Mouse (Mus musculus) heart, postnatal 0 days (tissue): ENCODE measurements around the gene Tdrd12. TPM values are rescaled to one million over a fixed set of nuclear protein-coding genes. Genes with fewer than 3 reads are reported as not detected.
A peak's percentile ranks its signal among the peaks of the same experiment; 100 is the strongest.

Source experiments
- ATAC-seq: fragments of 200-750 bp; cut with Nextera tagmentation; 2 replicates; pipeline ENCODE4 v1.8.0; 2017; ENCODE audit warnings: low read depth, moderate number of reproducible peaks, moderate library complexity; ENCODE audit not compliant: insufficient read depth
- DNase-seq: peaks from one replicate; pipeline ENCODE4 v3.0.0-alpha.2; 2016; ENCODE audit warnings: low spot score
- H3K27ac ChIP-seq: fragments of 300-500 bp; sonication (generic); 2 replicates; pipeline ENCODE4 v1.5.1; 2014; ENCODE audit warnings: low read depth, mild to moderate bottlenecking
- H3K27me3 ChIP-seq: fragments of 300-500 bp; sonication (generic); 2 replicates; pipeline ENCODE4 v1.6.1; 2014; ENCODE audit warnings: low read length, mixed read lengths; ENCODE audit not compliant: control insufficient read depth, insufficient read depth
- H3K36me3 ChIP-seq: fragments of 300-500 bp; sonication (generic); replicated peaks from 2 replicates; pipeline ENCODE4 v1.6.1; 2014; ENCODE audit warnings: low read length, mixed read lengths; ENCODE audit not compliant: control insufficient read depth, insufficient read depth
- H3K4me1 ChIP-seq: fragments of 300-500 bp; sonication (generic); 2 replicates; pipeline ENCODE4 v1.6.1; 2014; ENCODE audit warnings: antibody characterized with exemption; ENCODE audit not compliant: control insufficient read depth, insufficient read depth
- H3K4me2 ChIP-seq: fragments of 300-500 bp; sonication (generic); 2 replicates; pipeline ENCODE4 v1.6.1; 2014; ENCODE audit warnings: low read depth, mild to moderate bottlenecking, low read length, moderate library complexity
- H3K4me3 ChIP-seq: fragments of 300-500 bp; sonication (generic); 2 replicates; pipeline ENCODE4 v1.5.1; 2014; ENCODE audit warnings: low read depth, low read length
- H3K9ac ChIP-seq: fragments of 300-500 bp; sonication (generic); replicated peaks from 2 replicates; pipeline ENCODE4 v1.6.1; 2014; ENCODE audit warnings: low read depth, low read length, mixed read lengths
- H3K9me3 ChIP-seq: fragments of 300-500 bp; sonication (generic); replicated peaks from 2 replicates; pipeline ENCODE4 v1.6.1; 2016; ENCODE audit warnings: low read length; ENCODE audit not compliant: control insufficient read depth
- CTCF ChIP-seq: IDR thresholded peaks from 2 replicates; pipeline ENCODE4 v1.5.1; 2016; ENCODE audit warnings: antibody characterized with exemption, control low read depth, low read depth
- EP300 ChIP-seq: IDR thresholded peaks from 2 replicates; pipeline ENCODE4 v1.6.1; 2016; ENCODE audit warnings: antibody characterized with exemption, low read depth
- WGBS: fragments of 180-500 bp; shearing (Covaris S2); extraction: QIAGEN DNeasy Blood & Tissue Kit; methylation state at CpG from one replicate; pipeline ENCODE4 v1.1.7; 2014; 5-methylcytosine and 5-hydroxymethylcytosine counted together
- polyA plus RNA-seq: library from polyadenylated mRNA; unstranded; fragments of >200 nt; fragmentation: Nextera tagmentation; extraction: Ambion mirVana; gene quantifications from 2 replicates; pipeline ENCODE4 v1.2.1, GENCODE M21; 2015
- total RNA-seq: library from RNA; depleted of rRNA; stranded (reverse); fragments of >200 nt; gene quantifications from 2 replicates; pipeline ENCODE4 v1.2.3, GENCODE M21; 2014; ENCODE audit warnings: low replicate concordance; rRNA removed

The Tdrd12 gene
- total and polyA plus RNA-seq, 2 experiments from 2014 or later: 1.5 TPM; not detected in 1

GRCm38 (mm10) chr7:35447996-35448846, 89.3 kb downstream of the Tdrd12 start, which contains the start of gene Slc7a9:
Gene Slc7a9, plus strand, starts transcription at chr7:35448796.
- H3K36me3 ChIP-seq: no peaks in the 10 kb centered on the region
- no peak within 1 kb of the TSS for H3K9ac ChIP-seq
- no peaks in the 10 kb centered on the region for H3K9me3 ChIP-seq
- DNase-seq (no peak), ATAC-seq (0 out of 2 replicates have a peak, but pooled peaks have one; percentile 14)
- TF ChIP-seq EP300 (no peak), CTCF (no peak)
- 23% methylated on average over 15 of the region's 15 CpGs for WGBS
- no peak within 1 kb of the TSS for H3K27ac ChIP-seq
- H3K4me3 ChIP-seq: no peak within 1 kb of the TSS
- no peak within 1 kb of the TSS for H3K4me2 ChIP-seq
- H3K4me1 ChIP-seq: no peaks in the 10 kb centered on the region
- H3K27me3 ChIP-seq: no peaks in the 10 kb centered on the region

- DNase-seq (no peak), ATAC-seq (no peak)
- H3K27ac ChIP-seq: no peak overlapping the region
- no peak overlapping the region for H3K4me2 ChIP-seq
- H3K27me3 ChIP-seq: no peaks in the 10 kb centered on the region
- H3K4me3 ChIP-seq: no peak overlapping the region
- 60% methylated on average over 4 of the region's 4 CpGs for WGBS
- H3K9ac ChIP-seq: no peak overlapping the region
- no peaks in the 10 kb centered on the region for H3K9me3 ChIP-seq
- TF ChIP-seq EP300: no peak
- no peak for TF ChIP-seq CTCF
- H3K36me3 ChIP-seq: no peaks in the 10 kb centered on the region
- H3K4me1 ChIP-seq: no peaks in the 10 kb centered on the region
These were observed 90.0 kb downstream of the Tdrd12 start for GRCm38 (mm10) chr7:35447501-35447900.

- TF ChIP-seq CTCF (no peak), EP300 (no peak)
- Histone ChIP-seq H3K27ac (no peak overlapping the region), H3K4me1 (no peaks in the 10 kb centered on the region), H3K4me3 (no peak overlapping the region), H3K36me3 (peaks cover 75% of the 10 kb centered on the region), H3K27me3 (no peaks in the 10 kb centered on the region), H3K9me3 (no peaks in the 10 kb centered on the region), H3K9ac (no peak overlapping the region), H3K4me2 (no peak overlapping the region)
- WGBS: 83% methylated on average over 9 of the region's 9 CpGs
- no peak for ATAC-seq
- DNase-seq: no peak
These were observed 102.3 kb downstream of the Tdrd12 start for GRCm38 (mm10) chr7:35435266-35435665.

GRCm38 (mm10) chr7:35428146-35428545, 109.4 kb downstream of the Tdrd12 start:
- no peaks in the 10 kb centered on the region for H3K4me1 ChIP-seq
- no peak overlapping the region for H3K9ac ChIP-seq
- TF ChIP-seq EP300: no peak
- TF ChIP-seq CTCF: no peak
- H3K27me3 ChIP-seq: no peaks in the 10 kb centered on the region
- DNase-seq (no peak), ATAC-seq (no peak)
- WGBS: 91% methylated on average over 10 of the region's 10 CpGs
- no peaks in the 10 kb centered on the region for H3K9me3 ChIP-seq
- H3K36me3 ChIP-seq: peaks cover 75% of the 10 kb centered on the region
- H3K4me3 ChIP-seq: no peak overlapping the region
- H3K4me2 ChIP-seq: no peak overlapping the region
- H3K27ac ChIP-seq: no peak overlapping the region

GRCm38 (mm10) chr7:35423071-35423470, 114.5 kb downstream of the Tdrd12 start:
- H3K4me1 ChIP-seq: no peaks in the 10 kb centered on the region
- H3K4me3 ChIP-seq: no peak overlapping the region
- no peaks in the 10 kb centered on the region for H3K9me3 ChIP-seq
- no peak overlapping the region for H3K9ac ChIP-seq
- no peak overlapping the region for H3K27ac ChIP-seq
- 79% methylated on average over 10 of the region's 10 CpGs for WGBS
- TF ChIP-seq CTCF: no peak
- TF ChIP-seq EP300: no peak
- peaks cover 69% of the 10 kb centered on the region for H3K36me3 ChIP-seq
- H3K27me3 ChIP-seq: no peaks in the 10 kb centered on the region
- no peak overlapping the region for H3K4me2 ChIP-seq
- DNase-seq (no peak), ATAC-seq (no peak)

Other genes with a start within 250 kb of the Tdrd12 start
- gene Gpatch1, start 219.3 kb downstream of the Tdrd12 start, total RNA-seq: 2.1 and 3.6 TPM in 2 replicates
- 9.5 and 10.1 TPM in 2 replicates for gene Gpatch1, start 219.3 kb downstream of the Tdrd12 start, polyA plus RNA-seq
- gene Rhpn2, start 203.6 kb downstream of the Tdrd12 start, total RNA-seq: 4.8 and 6.1 TPM in 2 replicates
- 4.0 and 4.3 TPM in 2 replicates for gene Rhpn2, start 203.6 kb downstream of the Tdrd12 start, polyA plus RNA-seq
- 1.7 and 10.3 TPM in 2 replicates for gene Faap24, start 140.9 kb downstream of the Tdrd12 start, total RNA-seq
- 8.2 and 8.7 TPM in 2 replicates for gene Faap24, start 140.9 kb downstream of the Tdrd12 start, polyA plus RNA-seq
- gene Cep89, start 140.7 kb downstream of the Tdrd12 start, total RNA-seq: 8.6 and 34.4 TPM in 2 replicates
- gene Cep89, start 140.7 kb downstream of the Tdrd12 start, polyA plus RNA-seq: 21.6 and 22.7 TPM in 2 replicates
- 0.27 TPM in 1 of 2 replicates, not detected in the other for gene Slc7a9, start 88.9 kb downstream of the Tdrd12 start, total RNA-seq
- 0.20 and 0.22 TPM in 2 replicates for gene Slc7a9, start 88.9 kb downstream of the Tdrd12 start, polyA plus RNA-seq
- 75.2 and 76.6 TPM in 2 replicates for gene Nudt19, start 18.6 kb upstream of the Tdrd12 start, total RNA-seq
- gene Nudt19, start 18.6 kb upstream of the Tdrd12 start, polyA plus RNA-seq: 133 and 136 TPM in 2 replicates
- under 0.01 TPM in 1 of 2 replicates, not detected in the other for gene Rgs9bp, start 47.8 kb upstream of the Tdrd12 start, total RNA-seq
- gene Rgs9bp, start 47.8 kb upstream of the Tdrd12 start, polyA plus RNA-seq: 0.04 and 0.07 TPM in 2 replicates
- 9.5 and 19.3 TPM in 2 replicates for gene Ankrd27, start 48.5 kb upstream of the Tdrd12 start, total RNA-seq
- 8.9 and 9.6 TPM in 2 replicates for gene Ankrd27, start 48.5 kb upstream of the Tdrd12 start, polyA plus RNA-seq
- gene Pdcd5, start 109.8 kb upstream of the Tdrd12 start, total RNA-seq: 24.5 and 45.6 TPM in 2 replicates
- gene Pdcd5, start 109.8 kb upstream of the Tdrd12 start, polyA plus RNA-seq: 278 TPM in 2 replicates
- 1.1 and 3.4 TPM in 2 replicates for gene Dpy19l3, start 216.7 kb upstream of the Tdrd12 start, total RNA-seq
- gene Dpy19l3, start 216.7 kb upstream of the Tdrd12 start, polyA plus RNA-seq: 4.9 and 5.4 TPM in 2 replicates